Mouse (Mus musculus) stomach, embryonic 14.5 days (tissue): Measurements from ENCODE around the gene Ptger1. TPM values are rescaled to one million over a fixed set of nuclear protein-coding genes. Genes with fewer than 3 reads are reported as not detected.
A peak's percentile ranks its signal among the peaks of the same experiment; 100 is the strongest.

Experiments
- ATAC-seq: fragments of 200-750 bp; cut with Nextera tagmentation; 2 replicates; pipeline ENCODE4 v1.8.0; 2017; ENCODE audit warnings: low read depth, moderate TSS enrichment; ENCODE audit not compliant: insufficient number of reproducible peaks, insufficient read depth, low FRiP score
- H3K27ac ChIP-seq: fragments of 300-500 bp; sonication (generic); 2 replicates; pipeline ENCODE4 v1.5.1; 2014; ENCODE audit warnings: mild to moderate bottlenecking, low read length, moderate library complexity, mixed read lengths
- H3K27me3 ChIP-seq: fragments of 300-500 bp; sonication (generic); 2 replicates; pipeline ENCODE4 v1.6.1; 2014; ENCODE audit warnings: low read length, control low read depth, mixed read lengths; ENCODE audit not compliant: control insufficient read depth, insufficient read depth
- H3K36me3 ChIP-seq: fragments of 300-500 bp; sonication (generic); 2 replicates; pipeline ENCODE4 v1.6.1; 2014; ENCODE audit warnings: mild to moderate bottlenecking, control low read depth, low read length, moderate library complexity, mixed read lengths; ENCODE audit not compliant: control insufficient read depth, insufficient read depth
- H3K4me1 ChIP-seq: fragments of 300-500 bp; sonication (generic); 2 replicates; pipeline ENCODE4 v1.6.1; 2014; ENCODE audit warnings: low read length, control low read depth, mixed read lengths; ENCODE audit not compliant: control insufficient read depth, insufficient read depth
- H3K4me2 ChIP-seq: fragments of 300-500 bp; sonication (generic); replicated peaks from 2 replicates; pipeline ENCODE4 v1.6.1; 2014; ENCODE audit warnings: low read depth, low read length, control low read depth
- H3K4me3 ChIP-seq: fragments of 300-500 bp; sonication (generic); 2 replicates; pipeline ENCODE4 v1.5.1; 2014; ENCODE audit warnings: low read depth, low read length, control low read depth
- H3K9ac ChIP-seq: fragments of 300-500 bp; sonication (generic); replicated peaks from 2 replicates; pipeline ENCODE4 v1.6.1; 2014; ENCODE audit warnings: low read depth, mild to moderate bottlenecking, control low read depth, low read length, moderate library complexity, mixed read lengths
- H3K9me3 ChIP-seq: fragments of 300-500 bp; sonication (generic); 2 replicates; pipeline ENCODE4 v1.6.1; 2016; ENCODE audit warnings: low read depth, low read length, control low read depth; ENCODE audit not compliant: control insufficient read depth
- WGBS: fragments of 180-500 bp; shearing (Covaris S2); extraction: QIAGEN DNeasy Blood & Tissue Kit; methylation state at CpG from one replicate; pipeline ENCODE4 v1.1.7; 2014; 5-methylcytosine and 5-hydroxymethylcytosine counted together
- polyA plus RNA-seq: library from polyadenylated mRNA; unstranded; fragments of >200 nt; fragmentation: Nextera tagmentation; extraction: Ambion mirVana; gene quantifications from 2 replicates; pipeline ENCODE4 v1.2.1, GENCODE M21; 2014

Ptger1 gene
- polyA plus RNA-seq, 1 experiment from 2014 or later, result 5.4 TPM

DNA sequence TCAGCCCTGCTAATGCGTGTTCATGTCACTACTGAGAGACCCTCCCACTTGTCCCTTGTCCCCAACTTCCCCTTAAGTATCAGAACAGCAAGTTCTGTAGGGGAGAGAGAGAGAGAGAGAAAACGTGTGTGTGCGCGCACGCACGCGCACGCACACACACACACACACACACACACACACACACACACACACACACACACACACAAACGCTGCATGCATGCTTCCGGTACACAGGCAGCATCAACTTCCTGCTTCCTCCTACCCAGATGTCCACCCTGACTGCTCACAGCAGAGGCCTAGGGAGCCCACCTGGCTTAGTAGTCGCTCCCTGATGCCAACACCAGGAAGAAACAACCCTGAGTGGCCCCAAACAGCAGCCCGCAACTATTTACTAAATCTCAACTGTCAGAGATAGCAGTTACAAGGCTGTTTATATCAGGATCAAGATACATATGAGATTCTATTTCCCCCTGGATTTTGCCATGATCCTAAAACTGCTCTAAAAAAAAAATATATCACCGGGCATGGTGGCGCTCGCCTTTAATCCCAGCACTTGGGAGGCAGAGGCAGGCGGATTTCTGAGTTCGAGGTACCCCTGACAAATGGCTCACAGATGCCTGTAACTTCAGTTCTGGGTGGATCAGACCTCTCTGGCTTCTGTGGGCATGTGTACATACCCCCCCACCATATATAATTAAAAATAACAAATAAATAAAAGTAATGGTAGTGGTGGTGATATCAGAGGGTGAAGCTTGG lies 29.1 kb downstream of the Ptger1 start:
- Histone ChIP-seq H3K4me2 (no peak overlapping the region), H3K4me1 (peaks cover 34% of the 10 kb centered on the region), H3K9me3 (no peaks in the 10 kb centered on the region), H3K27me3 (no peaks in the 10 kb centered on the region), H3K4me3 (no peak overlapping the region), H3K9ac (no peak overlapping the region), H3K36me3 (peaks cover 18% of the 10 kb centered on the region), H3K27ac (no peak overlapping the region)
- WGBS, result 75% methylated on average over 17 of the region's 17 CpGs
- no peak for ATAC-seq

DNA sequence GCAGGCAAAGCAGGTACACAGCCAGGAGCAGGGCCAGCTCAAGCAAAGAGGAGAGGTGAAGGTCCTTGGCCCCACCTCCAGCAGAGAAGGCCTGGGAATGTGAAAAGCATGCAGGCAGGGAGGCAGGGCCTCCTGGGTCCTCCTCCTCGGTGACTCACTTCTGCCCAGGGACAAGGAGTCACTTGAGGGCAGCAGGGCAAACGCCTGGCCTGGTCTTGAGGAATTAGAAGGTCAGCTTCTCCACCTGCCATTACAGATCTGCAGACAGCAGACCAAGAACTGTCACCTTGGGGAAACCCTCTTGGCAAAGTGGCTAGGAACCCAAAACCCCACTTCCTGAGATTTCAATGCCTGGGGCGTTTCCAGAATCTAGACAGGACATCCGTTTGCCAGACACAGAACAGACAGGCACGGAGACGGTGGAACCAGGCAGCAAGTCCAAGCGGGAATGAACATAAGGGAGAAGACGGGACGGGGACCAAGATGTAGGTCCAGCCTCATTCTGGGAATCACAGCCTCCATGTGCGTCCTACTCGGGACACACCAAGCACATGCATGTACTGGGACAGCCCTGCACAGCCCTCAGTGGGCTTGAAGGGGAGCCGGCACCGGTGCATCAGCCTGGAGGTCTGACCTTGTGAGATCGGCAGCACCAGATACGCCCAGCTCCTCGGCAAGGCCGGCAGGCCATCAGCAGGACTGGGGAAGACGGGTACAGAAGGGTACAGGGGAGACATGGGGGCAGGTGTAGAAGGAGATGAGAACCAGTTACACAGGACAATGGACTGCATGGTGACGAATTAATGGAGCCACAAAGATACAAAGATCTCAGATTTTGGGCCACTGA lies 31.1 kb downstream of the Ptger1 start:
- Histone ChIP-seq H3K27ac (peak overlapping the region; percentile 48; the same call in 1 of the 2 replicates), H3K4me3 (peak overlapping the region; percentile 90), H3K4me1 (peaks cover 34% of the 10 kb centered on the region), H3K9ac (peak overlapping the region; percentile 93; the same call in 1 of the 2 replicates), H3K9me3 (no peaks in the 10 kb centered on the region), H3K4me2 (peak overlapping the region; percentile 92), H3K27me3 (no peaks in the 10 kb centered on the region), H3K36me3 (peaks cover under 1% of the 10 kb centered on the region)
- no peak for ATAC-seq
- WGBS, result 41% methylated on average over 19 of the region's 19 CpGs

DNA sequence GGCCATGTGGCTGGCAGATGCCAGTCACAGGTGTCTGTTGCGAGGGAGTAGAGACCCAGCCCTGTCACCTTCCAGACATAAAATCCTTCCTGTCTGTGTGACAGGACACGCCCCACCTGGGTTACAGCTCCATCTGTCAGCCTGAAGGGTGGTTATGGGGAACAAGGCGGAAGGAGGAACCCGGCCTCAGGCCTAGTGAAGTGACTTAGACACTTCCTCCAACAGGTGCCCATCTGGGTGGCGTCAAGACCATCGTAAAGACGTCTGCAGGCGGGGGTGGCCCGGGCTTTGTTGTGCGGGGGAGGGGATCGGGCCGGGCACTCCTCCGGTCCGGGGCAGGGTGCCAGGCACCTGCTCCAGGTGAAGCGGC lies 31.8 kb downstream of the Ptger1 start:
- 3% methylated on average over 15 of the region's 15 CpGs for WGBS
- Histone ChIP-seq H3K9me3 (no peaks in the 10 kb centered on the region), H3K9ac (peak overlapping the region; percentile 93), H3K36me3 (no peaks in the 10 kb centered on the region), H3K4me2 (peak overlapping the region; percentile 92), H3K4me1 (peaks cover 34% of the 10 kb centered on the region), H3K4me3 (peak overlapping the region; percentile 90), H3K27ac (peak overlapping the region; percentile 79), H3K27me3 (no peaks in the 10 kb centered on the region)
- ATAC-seq, result peak; percentile 15

DNA sequence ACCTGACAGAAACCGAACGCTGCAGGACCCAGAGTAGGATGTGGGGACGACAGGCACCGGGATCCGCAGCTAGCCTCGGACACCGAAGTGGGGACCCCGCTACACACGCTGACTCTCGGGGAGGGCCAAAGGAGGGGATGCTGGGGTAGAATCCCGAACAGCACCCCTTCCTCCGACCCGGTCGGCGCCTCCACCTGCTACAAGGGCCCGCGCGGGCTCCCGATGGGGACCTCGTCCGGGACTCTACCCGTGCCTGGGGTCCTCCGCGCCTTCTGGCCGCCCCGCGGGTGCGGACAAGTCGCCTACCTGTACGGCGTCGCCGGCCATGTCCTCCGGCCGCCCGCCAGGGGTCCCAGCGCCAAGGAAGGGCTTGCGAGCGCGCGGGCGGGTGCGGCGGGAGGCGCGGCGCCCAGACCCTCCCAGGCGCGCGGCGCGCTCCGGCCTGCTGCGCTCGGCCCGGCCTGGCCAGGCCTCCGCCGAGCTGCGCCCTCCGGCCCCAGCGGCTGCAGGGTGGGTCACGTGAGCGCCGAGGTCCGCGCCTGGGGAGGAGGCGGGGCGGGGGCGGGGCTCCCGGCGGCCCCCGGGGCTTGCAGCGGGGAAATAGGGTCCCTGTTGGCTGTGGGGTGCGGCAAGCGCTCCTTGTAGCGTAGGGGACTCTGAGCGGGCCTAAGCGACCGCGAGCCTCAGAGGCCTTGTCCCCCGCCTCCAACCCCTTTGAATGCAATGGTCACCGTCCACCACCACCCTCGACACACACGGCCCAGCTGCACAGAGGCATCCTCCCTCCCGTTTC lies 32.4 kb downstream of the Ptger1 start, which contains the start of gene Pkn1:
Gene Pkn1, minus strand, starts transcription at position 519 of the 793 bp plus-strand sequence.
- ATAC-seq, result peak; percentile 91
- Histone ChIP-seq H3K27ac (peak within 1 kb of the TSS; percentile 79), H3K9me3 (no peaks in the 10 kb centered on the region), H3K9ac (peak within 1 kb of the TSS; percentile 93), H3K36me3 (no peaks in the 10 kb centered on the region), H3K4me3 (peak within 1 kb of the TSS; percentile 90), H3K4me2 (peak within 1 kb of the TSS; percentile 92), H3K4me1 (peaks cover 33% of the 10 kb centered on the region), H3K27me3 (no peaks in the 10 kb centered on the region)
- under 1% methylated on average over 83 of the region's 85 CpGs for WGBS

DNA sequence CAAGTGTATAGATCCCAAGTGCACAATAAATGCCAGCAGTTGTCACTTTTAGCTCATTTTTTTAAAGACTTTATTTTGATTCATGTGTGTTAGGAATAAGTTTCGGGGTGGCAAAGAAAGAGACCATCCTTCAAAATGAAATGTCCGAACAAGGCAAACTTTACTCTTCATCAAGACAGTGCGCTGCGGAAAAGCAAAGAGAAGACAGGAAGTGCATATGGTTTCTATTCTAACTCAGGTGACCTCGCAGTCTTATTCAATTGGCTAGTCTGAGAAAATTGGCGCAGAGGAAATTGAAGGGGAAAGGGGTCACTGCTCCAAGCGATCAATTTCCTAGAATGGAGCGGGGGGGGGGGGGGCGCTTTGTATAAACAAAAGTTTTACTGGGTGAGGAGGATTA lies 33.1 kb downstream of the Ptger1 start:
- peak overlapping the region; percentile 92 for H3K4me2 ChIP-seq
- peak overlapping the region; percentile 90 for H3K4me3 ChIP-seq
- whole genome bisulfite sequencing, result 10% methylated on average over 9 of the region's 9 CpGs
- no peaks in the 10 kb centered on the region for H3K36me3 ChIP-seq
- ATAC-seq, result no peak
- peak overlapping the region; percentile 93; the same call in 1 of the 2 replicates for H3K9ac ChIP-seq
- no peaks in the 10 kb centered on the region for H3K9me3 ChIP-seq
- H3K27ac ChIP-seq, result peak overlapping the region; percentile 79
- H3K27me3 ChIP-seq, result no peaks in the 10 kb centered on the region
- peaks cover 26% of the 10 kb centered on the region for H3K4me1 ChIP-seq

DNA sequence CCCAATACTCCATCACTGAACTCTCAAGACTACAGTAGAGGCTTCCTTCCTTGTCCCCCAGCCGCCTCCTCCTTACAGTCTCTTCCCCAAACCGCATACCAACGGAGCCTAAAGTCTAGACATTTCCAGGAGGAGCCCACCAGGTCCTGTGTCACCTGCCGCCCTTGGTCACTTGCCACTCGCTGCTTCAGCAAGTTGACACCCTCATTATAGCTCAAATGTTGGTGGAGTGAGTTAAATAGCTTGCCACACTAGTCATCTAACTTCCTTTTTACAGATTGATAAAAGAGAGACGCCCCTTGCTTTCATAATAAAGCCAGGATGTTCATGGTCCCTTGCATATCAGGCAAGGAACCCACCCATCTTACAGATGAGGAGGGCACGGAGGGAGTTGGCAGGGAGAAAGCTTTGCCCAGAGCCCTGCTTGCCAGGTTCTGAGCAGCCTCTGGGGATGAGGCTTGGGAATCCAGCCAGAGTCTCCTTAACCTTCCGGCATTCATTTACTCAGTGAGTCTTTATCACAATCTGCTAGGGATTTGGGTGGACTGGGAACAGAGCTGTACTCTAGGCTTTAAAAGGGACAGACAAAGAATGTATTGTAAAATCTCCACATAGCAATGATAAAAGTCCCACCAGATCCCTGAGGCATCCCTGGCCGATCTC lies 34.1 kb downstream of the Ptger1 start:
- Histone ChIP-seq H3K9ac (no peak overlapping the region), H3K9me3 (no peaks in the 10 kb centered on the region), H3K4me1 (peaks cover 26% of the 10 kb centered on the region), H3K27ac (no peak overlapping the region), H3K4me2 (no peak overlapping the region), H3K27me3 (no peaks in the 10 kb centered on the region), H3K4me3 (no peak overlapping the region), H3K36me3 (no peaks in the 10 kb centered on the region)
- WGBS, result 74% methylated on average over 9 of the region's 9 CpGs
- ATAC-seq, result no peak

DNA sequence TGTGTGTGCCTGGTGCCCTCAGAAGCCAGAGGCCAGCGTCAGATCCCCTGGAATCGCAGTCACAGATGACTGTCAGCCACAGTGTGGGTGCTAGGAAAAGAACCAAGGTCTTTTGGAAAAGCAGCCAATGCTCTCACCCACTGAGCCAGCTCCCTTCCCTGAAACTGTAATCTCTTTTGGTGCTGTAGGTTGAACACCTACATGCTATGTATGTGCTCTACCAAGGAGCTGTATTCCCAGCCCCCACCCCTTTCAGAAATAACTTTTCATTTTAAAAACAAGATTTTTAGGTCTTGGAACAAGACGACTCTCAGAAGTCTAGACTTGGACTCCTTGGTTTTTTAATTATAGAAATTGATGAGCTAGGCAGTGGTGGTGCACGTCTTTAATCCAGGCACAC lies 36.9 kb downstream of the Ptger1 start:
- Histone ChIP-seq H3K4me2 (no peak overlapping the region), H3K4me1 (peaks cover 11% of the 10 kb centered on the region; the same call in 1 of the 2 replicates), H3K9ac (no peak overlapping the region), H3K27ac (no peak overlapping the region), H3K9me3 (no peaks in the 10 kb centered on the region), H3K4me3 (no peak overlapping the region), H3K27me3 (no peaks in the 10 kb centered on the region), H3K36me3 (no peaks in the 10 kb centered on the region)
- 78% methylated on average over 4 of the region's 4 CpGs for WGBS
- ATAC-seq, result no peak
